Mouse (Mus musculus): Measurements from ENCODE around the gene Gm37240. TPM values are rescaled to one million over a fixed set of nuclear protein-coding genes. Genes with fewer than 3 reads are reported as not detected.

The Gm37240 gene
- polyA plus RNA-seq, 1 experiment from 2014 or later: 0.11 TPM

- Histone ChIP-seq H3K9ac (replicated peaks; ENCODE audit: low read length) (no peak overlapping the region), H3K9me3 (ENCODE audit: control insufficient read depth, low read length) (no peaks in the 10 kb centered on the region), H3K27me3 (ENCODE audit: control insufficient read depth, insufficient read depth, low read length) (no peaks in the 10 kb centered on the region), H3K4me3 (replicated peaks; ENCODE audit: low read depth, low read length) (no peak overlapping the region), H3K4me2 (ENCODE audit: low read length) (no peak overlapping the region), H3K36me3 (ENCODE audit: control insufficient read depth, insufficient read depth, low read length) (no peaks in the 10 kb centered on the region), H3K27ac (replicated peaks; ENCODE audit: low read depth, low read length) (no peak overlapping the region), H3K4me1 (ENCODE audit: control insufficient read depth, insufficient read depth, low read length) (peaks cover 2% of the 10 kb centered on the region; the same call in 1 of the 2 replicates)
- WGBS: 91% methylated on average over 8 of the region's 8 CpGs
- DNase-seq (no peak), ATAC-seq (ENCODE audit: low FRiP score, low TSS enrichment) (no peak)
These were observed 202.0 kb downstream of the Gm37240 start for GRCm38 (mm10) chr3:85685271-85685670.

GRCm38 (mm10) chr3:85683618-85684017, 203.7 kb downstream of the Gm37240 start:
- H3K4me3 ChIP-seq (replicated peaks; ENCODE audit: low read depth, low read length): no peak overlapping the region
- WGBS: 87% methylated on average over 5 of the region's 5 CpGs
- no peak overlapping the region for H3K9ac ChIP-seq (replicated peaks; ENCODE audit: low read length)
- no peak for ATAC-seq (ENCODE audit: low FRiP score, low TSS enrichment)
- H3K4me2 ChIP-seq (ENCODE audit: low read length): no peak overlapping the region
- no peaks in the 10 kb centered on the region for H3K9me3 ChIP-seq (ENCODE audit: control insufficient read depth, low read length)
- no peak overlapping the region for H3K27ac ChIP-seq (replicated peaks; ENCODE audit: low read depth, low read length)
- H3K36me3 ChIP-seq (ENCODE audit: control insufficient read depth, insufficient read depth, low read length): no peaks in the 10 kb centered on the region
- H3K4me1 ChIP-seq (ENCODE audit: control insufficient read depth, insufficient read depth, low read length): peaks cover 2% of the 10 kb centered on the region; the same call in 1 of the 2 replicates
- DNase-seq: no peak
- H3K27me3 ChIP-seq (ENCODE audit: control insufficient read depth, insufficient read depth, low read length): no peaks in the 10 kb centered on the region

- WGBS: 37% methylated on average over 7 of the region's 7 CpGs
- DNase-seq: no peak
These were observed 206.2 kb downstream of the Gm37240 start for GRCm38 (mm10) chr3:85681136-85681535.

GRCm38 (mm10) chr3:85679960-85680359, 207.4 kb downstream of the Gm37240 start:
- ATAC-seq (ENCODE audit: low FRiP score, low TSS enrichment): no peak
- Histone ChIP-seq H3K27me3 (ENCODE audit: control insufficient read depth, insufficient read depth, low read length) (no peaks in the 10 kb centered on the region), H3K4me2 (ENCODE audit: low read length) (no peak overlapping the region), H3K27ac (replicated peaks; ENCODE audit: low read depth, low read length) (no peak overlapping the region), H3K4me3 (replicated peaks; ENCODE audit: low read depth, low read length) (no peak overlapping the region), H3K9me3 (ENCODE audit: control insufficient read depth, low read length) (no peaks in the 10 kb centered on the region), H3K36me3 (ENCODE audit: control insufficient read depth, insufficient read depth, low read length) (no peaks in the 10 kb centered on the region), H3K4me1 (ENCODE audit: control insufficient read depth, insufficient read depth, low read length) (peaks cover 2% of the 10 kb centered on the region; the same call in 1 of the 2 replicates), H3K9ac (replicated peaks; ENCODE audit: low read length) (no peak overlapping the region)
- 83% methylated on average over 5 of the region's 5 CpGs for WGBS
- DNase-seq: no peak

More at GRCm38 (mm10) chr3:85681136-85681535, 206.2 kb downstream of the Gm37240 start:
- no peaks in the 10 kb centered on the region for H3K9me3 ChIP-seq (ENCODE audit: control insufficient read depth, low read length)
- peaks cover 2% of the 10 kb centered on the region; the same call in 1 of the 2 replicates for H3K4me1 ChIP-seq (ENCODE audit: control insufficient read depth, insufficient read depth, low read length)
- H3K36me3 ChIP-seq (ENCODE audit: control insufficient read depth, insufficient read depth, low read length): no peaks in the 10 kb centered on the region
- H3K27me3 ChIP-seq (ENCODE audit: control insufficient read depth, insufficient read depth, low read length): no peaks in the 10 kb centered on the region
- no peak for ATAC-seq (ENCODE audit: low FRiP score, low TSS enrichment)
- no peak overlapping the region for H3K4me2 ChIP-seq (ENCODE audit: low read length)
- H3K9ac ChIP-seq (replicated peaks; ENCODE audit: low read length): no peak overlapping the region
- H3K4me3 ChIP-seq (replicated peaks; ENCODE audit: low read depth, low read length): no peak overlapping the region
- H3K27ac ChIP-seq (replicated peaks; ENCODE audit: low read depth, low read length): no peak overlapping the region

GRCm38 (mm10) chr3:85679312-85679933, 207.9 kb downstream of the Gm37240 start:
- Histone ChIP-seq H3K27ac (replicated peaks; ENCODE audit: low read depth, low read length) (no peak overlapping the region), H3K9me3 (ENCODE audit: control insufficient read depth, low read length) (no peaks in the 10 kb centered on the region), H3K9ac (replicated peaks; ENCODE audit: low read length) (no peak overlapping the region), H3K27me3 (ENCODE audit: control insufficient read depth, insufficient read depth, low read length) (no peaks in the 10 kb centered on the region), H3K36me3 (ENCODE audit: control insufficient read depth, insufficient read depth, low read length) (no peaks in the 10 kb centered on the region), H3K4me2 (ENCODE audit: low read length) (no peak overlapping the region), H3K4me3 (replicated peaks; ENCODE audit: low read depth, low read length) (no peak overlapping the region), H3K4me1 (ENCODE audit: control insufficient read depth, insufficient read depth, low read length) (peaks cover 2% of the 10 kb centered on the region; the same call in 1 of the 2 replicates)
- no peak for DNase-seq
- WGBS: 87% methylated on average over 8 of the region's 8 CpGs
- ATAC-seq (ENCODE audit: low FRiP score, low TSS enrichment): no peak

GRCm38 (mm10) chr3:85677952-85678351, 209.4 kb downstream of the Gm37240 start:
- H3K9me3 ChIP-seq (ENCODE audit: control insufficient read depth, low read length): no peaks in the 10 kb centered on the region
- no peak overlapping the region for H3K4me2 ChIP-seq (ENCODE audit: low read length)
- peaks cover 2% of the 10 kb centered on the region; the same call in 1 of the 2 replicates for H3K4me1 ChIP-seq (ENCODE audit: control insufficient read depth, insufficient read depth, low read length)
- DNase-seq (no peak), ATAC-seq (ENCODE audit: low FRiP score, low TSS enrichment) (no peak)
- H3K36me3 ChIP-seq (ENCODE audit: control insufficient read depth, insufficient read depth, low read length): no peaks in the 10 kb centered on the region
- H3K4me3 ChIP-seq (replicated peaks; ENCODE audit: low read depth, low read length): no peak overlapping the region
- no peaks in the 10 kb centered on the region for H3K27me3 ChIP-seq (ENCODE audit: control insufficient read depth, insufficient read depth, low read length)
- H3K27ac ChIP-seq (replicated peaks; ENCODE audit: low read depth, low read length): no peak overlapping the region
- H3K9ac ChIP-seq (replicated peaks; ENCODE audit: low read length): no peak overlapping the region
- 65% methylated on average over 3 of the region's 3 CpGs for WGBS

- no peaks in the 10 kb centered on the region for H3K36me3 ChIP-seq (ENCODE audit: control insufficient read depth, insufficient read depth, low read length)
- H3K9me3 ChIP-seq (ENCODE audit: control insufficient read depth, low read length): no peaks in the 10 kb centered on the region
- peaks cover 2% of the 10 kb centered on the region; the same call in 1 of the 2 replicates for H3K4me1 ChIP-seq (ENCODE audit: control insufficient read depth, insufficient read depth, low read length)
- 82% methylated on average over 8 of the region's 8 CpGs for WGBS
- no peaks in the 10 kb centered on the region for H3K27me3 ChIP-seq (ENCODE audit: control insufficient read depth, insufficient read depth, low read length)
- DNase-seq: no peak
- H3K4me3 ChIP-seq (replicated peaks; ENCODE audit: low read depth, low read length): no peak overlapping the region
- no peak overlapping the region for H3K9ac ChIP-seq (replicated peaks; ENCODE audit: low read length)
- ATAC-seq (ENCODE audit: low FRiP score, low TSS enrichment): no peak
- H3K4me2 ChIP-seq (ENCODE audit: low read length): no peak overlapping the region
- no peak overlapping the region for H3K27ac ChIP-seq (replicated peaks; ENCODE audit: low read depth, low read length)
These were observed 210.2 kb downstream of the Gm37240 start for GRCm38 (mm10) chr3:85677133-85677532.

GRCm38 (mm10) chr3:85669844-85670243, 217.5 kb downstream of the Gm37240 start:
- 88% methylated on average over 6 of the region's 6 CpGs for WGBS
- DNase-seq: no peak

GRCm38 (mm10) chr3:85667683-85668082, 219.6 kb downstream of the Gm37240 start:
- H3K9ac ChIP-seq (replicated peaks; ENCODE audit: low read length): no peak overlapping the region
- H3K4me3 ChIP-seq (replicated peaks; ENCODE audit: low read depth, low read length): no peak overlapping the region
- ATAC-seq (ENCODE audit: low FRiP score, low TSS enrichment) (no peak), DNase-seq (no peak)
- WGBS: 86% methylated on average over 6 of the region's 6 CpGs
- no peaks in the 10 kb centered on the region for H3K27me3 ChIP-seq (ENCODE audit: control insufficient read depth, insufficient read depth, low read length)
- H3K9me3 ChIP-seq (ENCODE audit: control insufficient read depth, low read length): no peaks in the 10 kb centered on the region
- H3K36me3 ChIP-seq (ENCODE audit: control insufficient read depth, insufficient read depth, low read length): no peaks in the 10 kb centered on the region
- no peak overlapping the region for H3K4me2 ChIP-seq (ENCODE audit: low read length)
- no peaks in the 10 kb centered on the region for H3K4me1 ChIP-seq (ENCODE audit: control insufficient read depth, insufficient read depth, low read length)
- no peak overlapping the region for H3K27ac ChIP-seq (replicated peaks; ENCODE audit: low read depth, low read length)

More at GRCm38 (mm10) chr3:85669844-85670243, 217.5 kb downstream of the Gm37240 start:
- Histone ChIP-seq H3K36me3 (ENCODE audit: control insufficient read depth, insufficient read depth, low read length) (no peaks in the 10 kb centered on the region), H3K4me1 (ENCODE audit: control insufficient read depth, insufficient read depth, low read length) (no peaks in the 10 kb centered on the region), H3K9me3 (ENCODE audit: control insufficient read depth, low read length) (no peaks in the 10 kb centered on the region), H3K9ac (replicated peaks; ENCODE audit: low read length) (no peak overlapping the region), H3K27me3 (ENCODE audit: control insufficient read depth, insufficient read depth, low read length) (no peaks in the 10 kb centered on the region), H3K4me2 (ENCODE audit: low read length) (no peak overlapping the region), H3K27ac (replicated peaks; ENCODE audit: low read depth, low read length) (no peak overlapping the region), H3K4me3 (replicated peaks; ENCODE audit: low read depth, low read length) (no peak overlapping the region)
- no peak for ATAC-seq (ENCODE audit: low FRiP score, low TSS enrichment)

Measured in midbrain, embryonic 14.5 days (tissue).